Mouse (Mus musculus) embryonic facial prominence, embryonic 12.5 days (tissue): ENCODE results near the gene Cldn9. TPM values are rescaled to one million over a fixed set of nuclear protein-coding genes. Genes with fewer than 3 reads are reported as not detected.

Experiments used
- ATAC-seq: fragments of 200-750 bp; cut with Nextera tagmentation; 2 replicates; pipeline ENCODE4 v1.8.0; 2017; ENCODE audit not compliant: insufficient number of reproducible peaks, insufficient read depth, low FRiP score, low TSS enrichment
- H3K27ac ChIP-seq: fragments of 300-500 bp; sonication (generic); 2 replicates; pipeline ENCODE4 v1.5.1; 2016; ENCODE audit warnings: mild to moderate bottlenecking
- H3K27me3 ChIP-seq: fragments of 300-500 bp; sonication (generic); 2 replicates; pipeline ENCODE4 v1.6.1; 2016; ENCODE audit warnings: mild to moderate bottlenecking, moderate library complexity
- H3K36me3 ChIP-seq: fragments of 300-500 bp; sonication (generic); 2 replicates; pipeline ENCODE4 v1.6.1; 2016; ENCODE audit warnings: mild to moderate bottlenecking
- H3K4me1 ChIP-seq: fragments of 300-500 bp; sonication (generic); 2 replicates; pipeline ENCODE4 v1.6.1; 2016
- H3K4me2 ChIP-seq: fragments of 300-500 bp; sonication (generic); replicated peaks from 2 replicates; pipeline ENCODE4 v1.6.1; 2016; ENCODE audit warnings: mild to moderate bottlenecking, moderate library complexity
- H3K4me3 ChIP-seq: fragments of 300-500 bp; sonication (generic); 2 replicates; pipeline ENCODE4 v1.5.1; 2016; ENCODE audit warnings: mild to moderate bottlenecking
- H3K9ac ChIP-seq: fragments of 300-500 bp; sonication (generic); 2 replicates; pipeline ENCODE4 v1.6.1; 2016; ENCODE audit warnings: mild to moderate bottlenecking, moderate library complexity
- H3K9me3 ChIP-seq: fragments of 300-500 bp; sonication (generic); 2 replicates; pipeline ENCODE4 v1.6.1; 2016; ENCODE audit warnings: mild to moderate bottlenecking, moderate library complexity
- WGBS: fragments of 180-500 bp; shearing (Covaris S2); methylation state at CpG from one replicate; pipeline ENCODE4 v1.1.7; 2016; 5-methylcytosine and 5-hydroxymethylcytosine counted together
- polyA plus RNA-seq: library from polyadenylated mRNA; unstranded; fragments of >200 nt; fragmentation: Nextera tagmentation; extraction: Ambion mirVana; gene quantifications from 2 replicates; pipeline ENCODE4 v1.2.1, GENCODE M21; 2016

Gene Cldn9
- polyA plus RNA-seq, 1 experiment from 2014 or later = 13.5 TPM

GRCm38 (mm10) chr17:23644613-23645495, 39.0 kb downstream of the Cldn9 start, which contains the start of gene Mmp25:
Mmp25 (minus strand) TSS chr17:23645277.
- Histone ChIP-seq H3K27me3 (peaks cover 34% of the 10 kb centered on the region), H3K4me1 (peaks cover 8% of the 10 kb centered on the region; the same call in 1 of the 2 replicates), H3K9me3 (peaks cover 4% of the 10 kb centered on the region; the same call in 1 of the 2 replicates), H3K4me3 (peak within 1 kb of the TSS; percentile 45), H3K36me3 (no peaks in the 10 kb centered on the region), H3K9ac (peak within 1 kb of the TSS; percentile 47), H3K27ac (no peak within 1 kb of the TSS), H3K4me2 (peak within 1 kb of the TSS; percentile 74)
- under 1% methylated on average over 56 of the region's 58 CpGs for WGBS
- peak; percentile 43; the same call in 1 of the 2 replicates for ATAC-seq

Other genes with a start within 250 kb of the Cldn9 start
- gene Vmn2r117, start 204.3 kb downstream of the Cldn9 start, polyA plus RNA-seq = not detected in 2 replicates
- 24.3 and 26.8 TPM in 2 replicates for gene Zfp213, start 119.8 kb downstream of the Cldn9 start, polyA plus RNA-seq
- gene Zfp13, start 84.5 kb downstream of the Cldn9 start, polyA plus RNA-seq = 23.8 and 24.1 TPM in 2 replicates
- gene Zscan10, start 83.2 kb downstream of the Cldn9 start, polyA plus RNA-seq = 0.20 and 0.67 TPM in 2 replicates
- gene Mmp25, start 38.7 kb downstream of the Cldn9 start, polyA plus RNA-seq = 0.84 and 1.3 TPM in 2 replicates
- gene Bicdl2, start 23.5 kb downstream of the Cldn9 start, polyA plus RNA-seq = 1.3 and 1.9 TPM in 2 replicates
- gene Hcfc1r1, start 10.4 kb downstream of the Cldn9 start, polyA plus RNA-seq = 60.3 and 61.2 TPM in 2 replicates
- gene Thoc6, start 10.1 kb downstream of the Cldn9 start, polyA plus RNA-seq = 49.6 and 51.7 TPM in 2 replicates
- gene Tnfrsf12a, start 6.6 kb downstream of the Cldn9 start, polyA plus RNA-seq = 8.6 and 9.2 TPM in 2 replicates
- gene Cldn6, start 4.8 kb downstream of the Cldn9 start, polyA plus RNA-seq = 49.2 and 52.4 TPM in 2 replicates
- 0.66 and 1.0 TPM in 2 replicates for gene 1520401A03Rik, start 38.8 kb upstream of the Cldn9 start, polyA plus RNA-seq
- 54.2 and 54.6 TPM in 2 replicates for gene Pkmyt1, start 42.3 kb upstream of the Cldn9 start, polyA plus RNA-seq
- 14.8 and 16.0 TPM in 2 replicates for gene Paqr4, start 56.8 kb upstream of the Cldn9 start, polyA plus RNA-seq
- 23.4 and 25.1 TPM in 2 replicates for gene Kremen2, start 61.8 kb upstream of the Cldn9 start, polyA plus RNA-seq
- 122 and 125 TPM in 2 replicates for gene Flywch1, start 87.6 kb upstream of the Cldn9 start, polyA plus RNA-seq
- 57.7 and 58.5 TPM in 2 replicates for gene Flywch2, start 102.1 kb upstream of the Cldn9 start, polyA plus RNA-seq
- 657 and 663 TPM in 2 replicates for gene Srrm2, start 106.5 kb upstream of the Cldn9 start, polyA plus RNA-seq
- gene Elob, start 145.1 kb upstream of the Cldn9 start, polyA plus RNA-seq = 1,164 and 1,169 TPM in 2 replicates
- gene Prss33, start 152.0 kb upstream of the Cldn9 start, polyA plus RNA-seq = 0.46 and 0.59 TPM in 2 replicates
- gene Prss32, start 159.8 kb upstream of the Cldn9 start, polyA plus RNA-seq = not detected in 2 replicates
- gene Prss41, start 160.1 kb upstream of the Cldn9 start, polyA plus RNA-seq = 2.2 and 2.5 TPM in 2 replicates
- not detected in 2 replicates for gene Prss21, start 184.0 kb upstream of the Cldn9 start, polyA plus RNA-seq
- gene Dcpp1, start 196.8 kb upstream of the Cldn9 start, polyA plus RNA-seq = not detected in 2 replicates
- not detected in 2 replicates for gene Dcpp2, start 196.9 kb upstream of the Cldn9 start, polyA plus RNA-seq
- gene Dcpp3, start 233.4 kb upstream of the Cldn9 start, polyA plus RNA-seq = not detected in 2 replicates